Mouse (Mus musculus) layer of hippocampus, adult 8-10 months (tissue): ENCODE results near the gene Acvr1b. TPM values are rescaled to one million over a fixed set of nuclear protein-coding genes. Genes with fewer than 3 reads are reported as not detected.

Experiments used
- microRNA-seq, 2 experiments: library from miRNA; unstranded; fragments of <30 nt; microRNA quantifications; one replicate each; pipeline ENCODE4 v1.2.0; 2022
- total RNA-seq, 4 experiments: library from RNA; stranded (reverse); gene quantifications; 2 replicates each; pipeline ENCODE4 v1.2.4; 2022

The Acvr1b gene
- total RNA-seq, 4 experiments from 2014 or later, result 81.2 to 96.0 (median 85.4) TPM

Small RNA genes lying within 50 kb of the gene (microRNA-seq; reads per million reads assigned to microRNA genes)
- gene Mir6962, result 1.0 to 2.2 reads per million in 2 experiments

Other genes starting within 250 kb of the Acvr1b start
- not detected for gene Gm47841, start 126.7 kb upstream of the Acvr1b start, total RNA-seq
- gene Fignl2, start 95.5 kb upstream of the Acvr1b start, total RNA-seq, result 1 to 10 TPM; 1.3 to 2.4 (median 1.8) TPM
- under 1 TPM in 1 of 4 experiments, not detected in 3; 0.25 TPM for gene Ankrd33, start 58.3 kb upstream of the Acvr1b start, total RNA-seq
- gene Acvrl1, start 45.5 kb upstream of the Acvr1b start, total RNA-seq, result 10 to 100 TPM; 14.1 to 16.5 (median 14.9) TPM
- gene Grasp, start 50.1 kb downstream of the Acvr1b start, total RNA-seq, result 10 to 100 TPM; 57.6 to 64.4 (median 61.9) TPM
- 10 to 100 TPM; 50.3 to 89.6 (median 71.5) TPM for gene Nr4a1, start 80.2 kb downstream of the Acvr1b start, total RNA-seq
- 10 to 100 TPM; 43.4 to 48.1 (median 46.1) TPM for gene Atg101, start 110.2 kb downstream of the Acvr1b start, total RNA-seq
- gene 6030408B16Rik, start 119.1 kb downstream of the Acvr1b start, total RNA-seq, result under 1 TPM in 3 of 4 experiments, not detected in 1; 0.26 to 0.55 (median 0.54) TPM
- under 1 TPM in 3 of 4 experiments, not detected in 1; 0.17 to 0.48 (median 0.43) TPM for gene Krt80, start 196.1 kb downstream of the Acvr1b start, total RNA-seq
- gene Krt7, start 237.0 kb downstream of the Acvr1b start, total RNA-seq, result under 1 TPM in 1 of 4 experiments, not detected in 3; 0.45 TPM